Mouse (Mus musculus): ENCODE measurements around the gene Ucn3.

Gene Ucn3

DNA sequence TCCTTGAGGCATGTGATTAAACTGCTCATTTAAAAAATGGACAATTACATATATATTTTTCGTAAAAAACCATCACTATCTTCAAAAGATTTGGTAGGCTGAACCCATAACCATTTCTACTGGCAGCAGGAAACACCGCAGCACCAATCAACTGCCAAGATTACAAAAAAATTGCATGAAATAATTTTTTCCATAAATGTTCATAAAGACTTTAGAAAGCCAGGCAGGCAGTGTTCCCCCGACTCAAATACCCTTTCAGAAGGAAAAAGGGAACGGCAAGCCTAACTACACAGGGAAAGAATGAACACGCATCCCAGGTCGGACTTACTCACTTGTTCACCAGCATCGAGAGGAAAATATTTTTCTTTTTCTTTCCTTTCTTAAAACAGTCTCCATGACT is 52.5 kb downstream of the Ucn3 start:
- peak; percentile 11 for DNase-seq (ENCODE audit: low spot score)

GRCm38 (mm10) chr13:3891479-3892087 is 53.6 kb downstream of the Ucn3 start:
- DNase-seq (ENCODE audit: low spot score): no peak
